Comparison of ENCODE assay signal across 30 mouse cellular contexts in genomic region chr4:86523771-86524170, GRCm38 (mm10). TPM values are rescaled to one million over a fixed set of nuclear protein-coding genes. Genes with fewer than 3 reads are reported as not detected.
DNase-seq lines count a peak whose midpoint lies in the region; ATAC-seq lines count a peak whose summit lies in the region.
"Had no signal": no experiment of that assay in that cellular context is flagged by ENCODE, and none has a peak within 500 bp of the region (broad histone marks: within the 10 kb centered on the region; RNA-seq: fewer than 3 reads in every experiment).

No protein-coding gene starts in this region.

- no peaks in the 10 kb centered on the region for H3K4me1 ChIP-seq in midbrain, embryonic 11.5 days (ENCODE audit: control insufficient read depth, insufficient read depth, low read length)
- no peaks in the 10 kb centered on the region for H3K4me1 ChIP-seq in midbrain, embryonic 15.5 days
- H3K4me1 ChIP-seq: forebrain, embryonic 12.5 days had no signal

- H3K27me3 ChIP-seq in midbrain, embryonic 11.5 days (ENCODE audit: control insufficient read depth, insufficient read depth, low read length): no peaks in the 10 kb centered on the region
- no peaks in the 10 kb centered on the region for H3K27me3 ChIP-seq in midbrain, embryonic 15.5 days (replicated peaks)
- H3K27me3 ChIP-seq: CH12.LX; embryonic facial prominence, embryonic 13.5 days; embryonic facial prominence, embryonic 15.5 days; forebrain, embryonic 12.5 days had no signal

- H3K4me3 ChIP-seq in midbrain, embryonic 11.5 days (ENCODE audit: low read depth, low read length): no peak overlapping the region
- H3K4me3 ChIP-seq in midbrain, embryonic 15.5 days: no peak overlapping the region
- H3K4me3 ChIP-seq: embryonic facial prominence, embryonic 13.5 days; embryonic facial prominence, embryonic 15.5 days; erythroblast, embryonic 14.5 days; forebrain, embryonic 10.5 days; forebrain, embryonic 12.5 days had no signal

- no peak overlapping the region for H3K9ac ChIP-seq in midbrain, embryonic 11.5 days (ENCODE audit: low read length)
- H3K9ac ChIP-seq in midbrain, embryonic 15.5 days: no peak overlapping the region
- H3K9ac ChIP-seq: embryonic facial prominence, embryonic 13.5 days; embryonic facial prominence, embryonic 15.5 days; forebrain, embryonic 12.5 days had no signal

- DNase-seq in frontal cortex, adult 2 months (ENCODE audit: extremely low spot score in 1 of 2, low spot score in 1 of 2): no peak
- DNase-seq in midbrain, embryonic 11.5 days (ENCODE audit: low spot score, missing footprints): peak; percentile 45
- DNase-seq in brain, adult 2 months (ENCODE audit: low read depth, low spot score): peak; percentile 62
- DNase-seq: adrenal gland, adult 8-10 months; adrenal gland, postnatal 14 days; adrenal gland, postnatal 36 days; B cell, adult 2 months; cerebellum, adult 11 months; cerebellum, adult 18-20 months; cerebellum, adult 8-10 months; cerebellum, adult 9-11 months; cerebellum, postnatal 14 days; cerebellum, postnatal 36 days; embryo, embryonic 11 days had no signal

- H3K9me3 ChIP-seq in midbrain, embryonic 11.5 days (ENCODE audit: control insufficient read depth, low read length): no peaks in the 10 kb centered on the region
- no peaks in the 10 kb centered on the region for H3K9me3 ChIP-seq in midbrain, embryonic 15.5 days
- H3K9me3 ChIP-seq: embryonic facial prominence, embryonic 13.5 days; embryonic facial prominence, embryonic 15.5 days; forebrain, embryonic 10.5 days; forebrain, embryonic 12.5 days; G1E had no signal

- ATAC-seq in frontal cortex, adult (ENCODE audit: low TSS enrichment): peak; percentile 89
- no peak for ATAC-seq in midbrain, embryonic 11.5 days (ENCODE audit: low FRiP score)
- ATAC-seq in midbrain, embryonic 15.5 days (replicated peaks): no peak
- ATAC-seq: activated CD4-positive, CD25-positive, alpha-beta regulatory T cell, adult 4 months; CD4-positive, CD25-positive, alpha-beta regulatory T cell, adult 4 months; forebrain, embryonic 14.5 days; forebrain, embryonic 16.5 days; Patski had no signal

- H3K36me3 ChIP-seq in midbrain, embryonic 11.5 days (ENCODE audit: control insufficient read depth, insufficient read depth, low read length): no peaks in the 10 kb centered on the region
- no peaks in the 10 kb centered on the region for H3K36me3 ChIP-seq in midbrain, embryonic 15.5 days (replicated peaks)
- H3K36me3 ChIP-seq: embryonic facial prominence, embryonic 13.5 days; embryonic facial prominence, embryonic 15.5 days; forebrain, embryonic 10.5 days; forebrain, embryonic 12.5 days; G1E had no signal

- H3K4me2 ChIP-seq in midbrain, embryonic 11.5 days: no peak overlapping the region
- H3K4me2 ChIP-seq in midbrain, embryonic 15.5 days: no peak overlapping the region
- H3K4me2 ChIP-seq: embryonic facial prominence, embryonic 13.5 days; embryonic facial prominence, embryonic 15.5 days; forebrain, embryonic 12.5 days had no signal

- no peak overlapping the region for H3K27ac ChIP-seq in midbrain, embryonic 11.5 days (ENCODE audit: low read depth, low read length)
- H3K27ac ChIP-seq in midbrain, embryonic 15.5 days: no peak overlapping the region
- H3K27ac ChIP-seq: embryonic facial prominence, embryonic 13.5 days; embryonic facial prominence, embryonic 15.5 days; forebrain, embryonic 10.5 days; forebrain, embryonic 12.5 days had no signal

- WGBS in midbrain, embryonic 11.5 days: 91% methylated on average over 5 of the region's 5 CpGs
- WGBS in midbrain, embryonic 15.5 days: 86% methylated on average over 5 of the region's 5 CpGs

RNA-seq across cellular contexts. Expression of gene Saxo1, which starts 34.4 kb away (rescaled TPM):
- 0.06 and 0.10 TPM in 2 replicates for polyA plus RNA-seq in frontal cortex, adult 2 months (2012; rRNA removed)
- not detected in 2 replicates for polyA plus RNA-seq in midbrain, embryonic 11.5 days (2014; fragmentation: Nextera tagmentation; extraction: Ambion mirVana)
- polyA plus RNA-seq in midbrain, embryonic 15.5 days (2015; fragmentation: Nextera tagmentation; extraction: Ambion mirVana): not detected in 2 replicates
- polyA plus RNA-seq: activated CD4-positive, CD25-positive, alpha-beta regulatory T cell, adult 4 months; brain, embryonic 14.5 days; CD4-positive, CD25-positive, alpha-beta regulatory T cell, adult 4 months; embryonic facial prominence, embryonic 11.5 days; embryonic facial prominence, embryonic 15.5 days; erythroblast, embryonic 14.5 days; forebrain, embryonic 10.5 days; forebrain, embryonic 12.5 days; forebrain, embryonic 14.5 days; forebrain, embryonic 16.5 days; G1E; Patski had no signal

RNA-seq across cellular contexts. Expression of gene Rraga, which starts 51.7 kb away (rescaled TPM):
- 109 and 132 TPM in 2 replicates for polyA plus RNA-seq in frontal cortex, adult 2 months (2012; rRNA removed)
- polyA plus RNA-seq in midbrain, embryonic 11.5 days (2014; fragmentation: Nextera tagmentation; extraction: Ambion mirVana): 129 and 136 TPM in 2 replicates
- 100 and 115 TPM in 2 replicates for polyA plus RNA-seq in midbrain, embryonic 15.5 days (2015; fragmentation: Nextera tagmentation; extraction: Ambion mirVana)

Comparison
In these comparisons a context has a peak if more than half of its experiments do, and no peak if none do; other contexts are left out.
1. DNase-seq: peak in midbrain, embryonic 11.5 days (single experiment) and brain, adult 2 months (single experiment); none in frontal cortex, adult 2 months (0 of 2).